Mouse (Mus musculus) heart, embryonic 10.5 days (tissue): ENCODE results near the gene Stpg1. TPM values are rescaled to one million over a fixed set of nuclear protein-coding genes. Genes with fewer than 3 reads are reported as not detected.

Experiments
- DNase-seq: peaks from one replicate; pipeline ENCODE4 v3.0.0-alpha.2; 2017; ENCODE audit warnings: low spot score
- H3K27ac ChIP-seq: fragments of 300-500 bp; sonication (generic); 2 replicates; pipeline ENCODE4 v1.5.1; 2016; ENCODE audit warnings: mild to moderate bottlenecking
- H3K27me3 ChIP-seq: fragments of 300-500 bp; sonication (generic); 2 replicates; pipeline ENCODE4 v1.6.1; 2016; ENCODE audit warnings: mild to moderate bottlenecking; ENCODE audit not compliant: poor library complexity, insufficient read depth, severe bottlenecking
- H3K36me3 ChIP-seq: fragments of 300-500 bp; sonication (generic); 2 replicates; pipeline ENCODE4 v1.6.1; 2016; ENCODE audit warnings: mild to moderate bottlenecking, moderate library complexity
- H3K4me1 ChIP-seq: fragments of 300-500 bp; sonication (generic); 2 replicates; pipeline ENCODE4 v1.6.1; 2016; ENCODE audit warnings: mild to moderate bottlenecking
- H3K4me3 ChIP-seq: fragments of 300-500 bp; sonication (generic); 2 replicates; pipeline ENCODE4 v1.5.1; 2016; ENCODE audit warnings: mild to moderate bottlenecking, moderate library complexity
- H3K9me3 ChIP-seq: fragments of 300-500 bp; sonication (generic); 2 replicates; pipeline ENCODE4 v1.6.1; 2016; ENCODE audit warnings: mild to moderate bottlenecking, moderate library complexity
- WGBS: fragments of 180-500 bp; shearing (Covaris S2); methylation state at CpG from one replicate; pipeline ENCODE4 v1.1.7; 2016; 5-methylcytosine and 5-hydroxymethylcytosine counted together
- polyA plus RNA-seq: library from polyadenylated mRNA; unstranded; fragments of >200 nt; fragmentation: Nextera tagmentation; extraction: Ambion mirVana; gene quantifications from 2 replicates; pipeline ENCODE4 v1.2.1, GENCODE M21; 2016

The Stpg1 gene
- polyA plus RNA-seq, 1 experiment from 2014 or later = 0.23 TPM

- peaks cover 64% of the 10 kb centered on the region for H3K4me1 ChIP-seq
- no peaks in the 10 kb centered on the region for H3K9me3 ChIP-seq
- H3K36me3 ChIP-seq = peaks cover 6% of the 10 kb centered on the region
- DNase-seq = no peak
- peak overlapping the region; percentile 82 for H3K27ac ChIP-seq
- peaks cover 27% of the 10 kb centered on the region for H3K27me3 ChIP-seq
- 8% methylated on average over 8 of the region's 8 CpGs for whole genome bisulfite sequencing
- H3K4me3 ChIP-seq = peak overlapping the region; percentile 45
These were observed 50.5 kb downstream of the Stpg1 start for GRCm38 (mm10) chr4:135545080-135545511.

- H3K27ac ChIP-seq = peak overlapping the region; percentile 48; the same call in 1 of the 2 replicates
These were observed 51.4 kb downstream of the Stpg1 start for GRCm38 (mm10) chr4:135546008-135546407.

GRCm38 (mm10) chr4:135546793-135547192 is 52.2 kb downstream of the Stpg1 start:
- Histone ChIP-seq H3K9me3 (no peaks in the 10 kb centered on the region), H3K4me3 (no peak overlapping the region), H3K36me3 (peaks cover 6% of the 10 kb centered on the region), H3K27ac (peak overlapping the region; percentile 74; the same call in 1 of the 2 replicates), H3K27me3 (peaks cover 43% of the 10 kb centered on the region), H3K4me1 (peaks cover 79% of the 10 kb centered on the region)
- no peak for DNase-seq
- WGBS = 77% methylated on average over 4 of the region's 4 CpGs

More at GRCm38 (mm10) chr4:135546008-135546407, 51.4 kb downstream of the Stpg1 start:
- H3K27me3 ChIP-seq = peaks cover 36% of the 10 kb centered on the region
- no peak overlapping the region for H3K4me3 ChIP-seq
- 83% methylated on average over 7 of the region's 7 CpGs for WGBS
- no peaks in the 10 kb centered on the region for H3K9me3 ChIP-seq
- peaks cover 73% of the 10 kb centered on the region for H3K4me1 ChIP-seq
- no peak for DNase-seq
- peaks cover 6% of the 10 kb centered on the region for H3K36me3 ChIP-seq

GRCm38 (mm10) chr4:135547551-135547950 is 53.0 kb downstream of the Stpg1 start:
- Histone ChIP-seq H3K27me3 (peaks cover 46% of the 10 kb centered on the region), H3K9me3 (no peaks in the 10 kb centered on the region), H3K27ac (peak overlapping the region; percentile 74), H3K36me3 (peaks cover 2% of the 10 kb centered on the region), H3K4me3 (no peak overlapping the region; the same call in 1 of the 2 replicates), H3K4me1 (peaks cover 87% of the 10 kb centered on the region)
- DNase-seq = no peak
- 59% methylated on average over 14 of the region's 14 CpGs for WGBS

- no peak overlapping the region; the same call in 1 of the 2 replicates for H3K4me3 ChIP-seq
- H3K4me1 ChIP-seq = peaks cover 92% of the 10 kb centered on the region
- 12% methylated on average over 7 of the region's 7 CpGs for WGBS
- peak overlapping the region; percentile 74 for H3K27ac ChIP-seq
- no peak for DNase-seq
- peaks cover 47% of the 10 kb centered on the region for H3K27me3 ChIP-seq
- no peaks in the 10 kb centered on the region for H3K9me3 ChIP-seq
- H3K36me3 ChIP-seq = no peaks in the 10 kb centered on the region
These were observed 53.5 kb downstream of the Stpg1 start for GRCm38 (mm10) chr4:135548108-135548507.

GRCm38 (mm10) chr4:135548521-135549077 is 54.0 kb downstream of the Stpg1 start:
- no peaks in the 10 kb centered on the region for H3K9me3 ChIP-seq
- H3K27me3 ChIP-seq = peaks cover 49% of the 10 kb centered on the region
- WGBS = 29% methylated on average over 9 of the region's 9 CpGs

GRCm38 (mm10) chr4:135549323-135549722 is 54.7 kb downstream of the Stpg1 start:
- Histone ChIP-seq H3K9me3 (no peaks in the 10 kb centered on the region), H3K36me3 (no peaks in the 10 kb centered on the region), H3K4me3 (no peak overlapping the region), H3K27me3 (peaks cover 57% of the 10 kb centered on the region), H3K4me1 (peaks cover 98% of the 10 kb centered on the region), H3K27ac (peak overlapping the region; percentile 74)
- no peak for DNase-seq
- 69% methylated on average over 6 of the region's 6 CpGs for WGBS

More at GRCm38 (mm10) chr4:135548521-135549077, 54.0 kb downstream of the Stpg1 start:
- no peaks in the 10 kb centered on the region for H3K36me3 ChIP-seq
- H3K27ac ChIP-seq = peak overlapping the region; percentile 74
- H3K4me3 ChIP-seq = no peak overlapping the region
- DNase-seq = no peak
- peaks cover 97% of the 10 kb centered on the region for H3K4me1 ChIP-seq

GRCm38 (mm10) chr4:135563794-135564193 is 69.2 kb downstream of the Stpg1 start:
- H3K27ac ChIP-seq = peak overlapping the region; percentile 69
- WGBS = 43% methylated on average over 2 of the region's 2 CpGs
- H3K27me3 ChIP-seq = peaks cover 26% of the 10 kb centered on the region
- peaks cover 60% of the 10 kb centered on the region for H3K4me1 ChIP-seq
- no peaks in the 10 kb centered on the region for H3K9me3 ChIP-seq
- no peak overlapping the region for H3K4me3 ChIP-seq
- no peak for DNase-seq
- no peaks in the 10 kb centered on the region for H3K36me3 ChIP-seq

- H3K36me3 ChIP-seq = no peaks in the 10 kb centered on the region
- peaks cover 37% of the 10 kb centered on the region for H3K27me3 ChIP-seq
- H3K27ac ChIP-seq = peak overlapping the region; percentile 79
- no peaks in the 10 kb centered on the region for H3K9me3 ChIP-seq
- no peak overlapping the region for H3K4me3 ChIP-seq
- peaks cover 67% of the 10 kb centered on the region for H3K4me1 ChIP-seq
- peak; percentile 85 for DNase-seq
- 31% methylated on average over 9 of the region's 9 CpGs for WGBS
These were observed 70.8 kb downstream of the Stpg1 start for GRCm38 (mm10) chr4:135565400-135565799.

GRCm38 (mm10) chr4:135567042-135567441 is 72.5 kb downstream of the Stpg1 start:
- Histone ChIP-seq H3K36me3 (no peaks in the 10 kb centered on the region), H3K9me3 (no peaks in the 10 kb centered on the region), H3K4me3 (no peak overlapping the region), H3K27me3 (peaks cover 53% of the 10 kb centered on the region), H3K4me1 (peaks cover 83% of the 10 kb centered on the region), H3K27ac (peak overlapping the region; percentile 79)
- 45% methylated on average over 11 of the region's 11 CpGs for WGBS
- no peak for DNase-seq

- peak overlapping the region; percentile 79 for H3K27ac ChIP-seq
- peaks cover 57% of the 10 kb centered on the region for H3K27me3 ChIP-seq
- no peak overlapping the region for H3K4me3 ChIP-seq
- no peak for DNase-seq
- H3K4me1 ChIP-seq = peaks cover 87% of the 10 kb centered on the region
- 56% methylated on average over 8 of the region's 8 CpGs for WGBS
- H3K9me3 ChIP-seq = no peaks in the 10 kb centered on the region
- H3K36me3 ChIP-seq = no peaks in the 10 kb centered on the region
These were observed 72.9 kb downstream of the Stpg1 start for GRCm38 (mm10) chr4:135567484-135567883.

- Histone ChIP-seq H3K36me3 (no peaks in the 10 kb centered on the region), H3K27ac (0 out of 2 replicates have a peak overlapping the region, but pooled peaks have one; percentile 2), H3K27me3 (peaks cover 61% of the 10 kb centered on the region), H3K4me3 (no peak overlapping the region), H3K9me3 (no peaks in the 10 kb centered on the region), H3K4me1 (peaks cover 94% of the 10 kb centered on the region)
- 4% methylated on average over 11 of the region's 11 CpGs for WGBS
- no peak for DNase-seq
These were observed 74.6 kb downstream of the Stpg1 start for GRCm38 (mm10) chr4:135569201-135569600.

GRCm38 (mm10) chr4:135570152-135571036 is 75.8 kb downstream of the Stpg1 start:
- Histone ChIP-seq H3K36me3 (no peaks in the 10 kb centered on the region), H3K27ac (peak overlapping the region; percentile 78), H3K9me3 (no peaks in the 10 kb centered on the region), H3K4me1 (peaks cover 86% of the 10 kb centered on the region), H3K27me3 (peaks cover 73% of the 10 kb centered on the region), H3K4me3 (peak overlapping the region; percentile 56)
- peak; percentile 84 for DNase-seq
- WGBS = 11% methylated on average over 32 of the region's 32 CpGs
